Mouse (Mus musculus) left cerebral cortex, adult 2 months (tissue): ENCODE measurements around the gene Adam30. TPM values are rescaled to one million over a fixed set of nuclear protein-coding genes. Genes with fewer than 3 reads are reported as not detected.

Experiments
- DNase-seq, 2 experiments: peaks; one replicate each; pipeline ENCODE4 v3.0.0; 2021 to 2022; ENCODE audit warnings: low spot score in 2 of 2, mixed read lengths in 1 of 2; ENCODE audit errors: extremely low spot score in 1 of 2
- H3K27ac ChIP-seq: fragments of 200-600 bp; 2 replicates; pipeline ENCODE4 v1.8.1; 2022
- H3K4me3 ChIP-seq: fragments of 200-600 bp; 2 replicates; pipeline ENCODE4 v1.8.1; 2022
- CTCF ChIP-seq: fragments of 200-600 bp; IDR thresholded peaks from 2 replicates; pipeline ENCODE4 v1.8.1; 2022; ENCODE audit warnings: antibody characterized with exemption, mild to moderate bottlenecking, moderate library complexity
- intact Hi-C: fragments of 180-260 bp; cut with DNase I; formaldehyde crosslinking; loops from one replicate; pipeline ENCODE4 v1.15.1; 2025
- total RNA-seq, 2 experiments: library from RNA; stranded (reverse); gene quantifications; 2 replicates each; pipeline ENCODE4 v1.2.3; 2021

The Adam30 gene
- total RNA-seq, 2 experiments from 2014 or later: not detected

DNA sequence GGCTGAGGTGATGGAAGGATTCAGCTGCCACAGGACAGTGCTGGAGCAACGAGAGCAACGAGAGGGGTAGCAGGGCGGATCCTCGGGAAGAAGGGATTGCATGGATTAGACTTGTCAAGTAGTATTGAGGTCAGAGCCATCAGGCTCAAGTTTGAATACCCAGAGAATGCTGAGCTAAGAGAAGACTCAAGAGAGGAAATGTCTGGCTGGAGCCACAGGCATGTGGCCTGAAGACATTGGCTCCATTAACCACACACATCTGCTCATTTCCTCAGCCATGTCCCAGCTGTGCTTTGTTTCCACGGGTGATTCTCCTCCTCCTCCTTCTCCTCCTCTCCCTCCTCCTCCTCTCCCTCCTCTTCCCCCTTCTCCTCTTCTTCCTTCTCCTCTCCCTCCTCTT, 39.3 kb downstream of the Adam30 start:
- TF ChIP-seq CTCF: no peak
- no peak overlapping the region for H3K4me3 ChIP-seq
- intact Hi-C loops: no loop called here
- H3K27ac ChIP-seq: no peak overlapping the region
- no peak for DNase-seq

DNA sequence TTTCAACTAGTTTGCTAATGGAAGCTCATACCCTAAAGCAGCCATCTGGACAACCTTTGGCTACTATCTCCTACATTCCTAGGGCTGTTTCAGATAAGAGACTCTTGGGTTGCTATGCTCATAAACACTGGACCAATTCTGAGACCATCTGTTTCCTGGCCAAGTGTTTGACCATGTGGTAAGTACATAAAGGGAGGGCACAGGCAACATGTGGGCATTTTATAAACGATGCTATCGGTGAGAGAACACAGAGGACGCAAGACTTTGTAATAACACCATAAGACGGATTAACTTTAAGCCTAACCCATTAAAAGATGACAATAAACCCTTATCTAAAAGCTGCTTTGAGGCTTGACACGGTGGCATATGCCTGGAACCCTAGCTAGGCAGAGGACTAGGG, 42.9 kb downstream of the Adam30 start:
- intact Hi-C loops: no loop called here
- H3K27ac ChIP-seq: no peak overlapping the region
- no peak overlapping the region for H3K4me3 ChIP-seq
- TF ChIP-seq CTCF: no peak
- no peak for DNase-seq

- Histone ChIP-seq H3K4me3 (no peak overlapping the region), H3K27ac (no peak overlapping the region)
- intact Hi-C loops: no loop called here
- no peak for TF ChIP-seq CTCF
- DNase-seq: no peak
These were observed 46.5 kb downstream of the Adam30 start for GRCm38 (mm10) chr3:98206977-98207376.

- no peak overlapping the region for H3K4me3 ChIP-seq
- intact Hi-C loops: no loop called here
- DNase-seq: no peak
- TF ChIP-seq CTCF: no peak
- no peak overlapping the region for H3K27ac ChIP-seq
These were observed 48.7 kb downstream of the Adam30 start for GRCm38 (mm10) chr3:98209161-98209560.

- no peak for DNase-seq
- no peak for TF ChIP-seq CTCF
- peak overlapping the region; percentile 20 for H3K27ac ChIP-seq
- H3K4me3 ChIP-seq: no peak overlapping the region
- intact Hi-C loops: loop anchor here (5.0 kb wide), 1 partner anchor 144 kb away; no protein-coding TSS in a partner anchor
These were observed 50.4 kb downstream of the Adam30 start for GRCm38 (mm10) chr3:98210860-98211259.

- Histone ChIP-seq H3K4me3 (no peak overlapping the region), H3K27ac (no peak overlapping the region; the same call in 1 of the 2 replicates)
- no peak for TF ChIP-seq CTCF
- peak; percentile 48 to 52 for DNase-seq
- intact Hi-C loops: loop anchor here (5.0 kb wide), 1 partner anchor 144 kb away; no protein-coding TSS in a partner anchor
These were observed 51.1 kb downstream of the Adam30 start for GRCm38 (mm10) chr3:98211301-98212081.

Other genes starting within 250 kb of the Adam30 start
- 10 to 100 TPM; 13.7 to 14.6 TPM for gene Notch2, start 147.1 kb upstream of the Adam30 start, total RNA-seq
- gene Reg4, start 61.5 kb downstream of the Adam30 start, total RNA-seq: not detected
- gene Hmgcs2, start 119.8 kb downstream of the Adam30 start, total RNA-seq: 1 to 10 TPM; 6.3 to 6.4 TPM
- 10 to 100 TPM; 52.5 to 52.7 TPM for gene Phgdh, start 179.4 kb downstream of the Adam30 start, total RNA-seq
- 10 to 100 TPM; 33.2 to 35.0 TPM for gene Zfp697, start 221.8 kb downstream of the Adam30 start, total RNA-seq